Mouse (Mus musculus) gastrocnemius, postnatal 10 days (tissue): Measurements from ENCODE around the gene Iqgap1. TPM values are rescaled to one million over a fixed set of nuclear protein-coding genes. Genes with fewer than 3 reads are reported as not detected.
A peak's percentile ranks its signal among the peaks of the same experiment; 100 is the strongest.

Source experiments
- DNase-seq: peaks from one replicate; pipeline ENCODE4 v3.0.0; 2021; ENCODE audit warnings: mixed read lengths
- total RNA-seq, 2 experiments: library from RNA; stranded (reverse); gene quantifications; 2 replicates each; pipeline ENCODE4 v1.2.3; 2021

The Iqgap1 gene
- total RNA-seq, 2 experiments from 2014 or later = 38.7 to 60.1 TPM

DNA sequence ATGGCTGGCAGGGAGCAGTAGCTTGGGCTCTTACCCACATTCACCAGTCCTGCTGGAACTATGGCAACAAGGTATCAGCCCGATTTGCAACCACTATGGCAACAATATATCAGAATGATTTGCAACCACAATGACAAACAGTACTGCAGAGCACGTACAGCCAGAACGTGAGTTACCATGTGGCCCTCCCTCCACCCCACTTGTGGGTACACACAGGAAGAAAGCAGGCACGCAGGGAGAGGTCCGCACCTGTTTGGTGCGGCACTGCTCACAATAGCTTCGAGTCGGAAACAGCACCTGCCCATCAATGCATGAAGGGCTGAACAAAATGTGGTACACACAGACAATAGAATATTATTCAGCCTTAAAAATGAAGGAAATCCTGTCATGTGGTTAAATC is 107.3 kb downstream of the Iqgap1 start:
- no peak for DNase-seq

DNA sequence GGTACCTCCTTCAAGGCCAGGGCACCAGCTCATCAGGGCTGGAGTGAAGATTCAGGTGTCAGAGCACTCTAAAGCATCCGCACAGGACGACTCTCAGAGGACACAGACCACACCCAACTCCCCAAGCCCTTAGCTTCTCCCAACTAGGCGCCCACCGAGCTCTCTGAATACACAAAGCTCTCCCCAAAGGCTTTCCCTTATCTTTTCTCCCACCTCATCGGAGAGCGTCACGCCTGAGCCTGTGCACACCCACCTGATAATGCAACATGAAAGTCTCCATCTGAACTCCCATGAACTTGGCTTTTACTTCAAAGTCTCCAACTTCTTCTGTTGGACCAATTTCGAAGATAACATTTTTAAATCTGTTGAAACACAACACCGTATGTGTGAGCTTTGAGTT is 109.0 kb downstream of the Iqgap1 start:
- DNase-seq = no peak

DNA sequence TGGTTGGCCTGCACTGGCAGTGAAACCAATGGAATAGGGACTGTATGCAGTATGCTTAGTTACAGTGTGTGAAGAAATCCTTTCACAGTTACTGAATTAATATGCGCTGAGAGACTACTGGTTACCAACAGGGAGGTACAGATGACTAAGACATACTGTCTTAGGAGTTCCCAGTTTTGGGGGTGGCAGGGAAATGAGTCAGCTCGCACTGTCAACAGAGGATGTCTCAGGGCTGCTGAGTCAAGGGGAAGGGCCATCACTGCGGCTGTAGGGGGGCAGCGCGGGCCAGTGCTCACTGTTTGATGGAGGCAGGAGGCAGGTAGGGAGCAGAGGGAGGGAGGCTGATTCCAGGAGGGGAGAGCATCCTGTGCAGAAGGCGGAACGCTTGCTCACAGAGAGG is 110.5 kb downstream of the Iqgap1 start:
- DNase-seq = no peak

DNA sequence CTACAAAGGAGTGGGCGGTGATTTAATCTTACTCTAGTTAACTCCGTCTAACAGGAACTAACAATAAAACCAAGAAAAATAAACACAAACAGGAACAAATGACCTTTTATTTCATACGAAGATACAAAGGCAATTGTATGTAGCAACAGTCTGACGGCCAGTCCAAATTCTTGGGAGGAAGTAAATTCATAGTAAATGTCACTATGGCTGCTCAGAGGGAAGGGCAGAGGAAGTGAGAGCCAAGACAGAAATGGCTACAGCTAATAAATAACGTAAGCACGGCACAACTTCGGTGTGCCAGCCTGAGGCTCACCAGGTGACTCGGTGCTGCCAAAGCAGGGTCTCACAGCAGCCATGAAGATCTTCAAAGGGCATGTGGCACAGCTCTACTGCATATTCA is 114.3 kb downstream of the Iqgap1 start:
- no peak for DNase-seq

DNA sequence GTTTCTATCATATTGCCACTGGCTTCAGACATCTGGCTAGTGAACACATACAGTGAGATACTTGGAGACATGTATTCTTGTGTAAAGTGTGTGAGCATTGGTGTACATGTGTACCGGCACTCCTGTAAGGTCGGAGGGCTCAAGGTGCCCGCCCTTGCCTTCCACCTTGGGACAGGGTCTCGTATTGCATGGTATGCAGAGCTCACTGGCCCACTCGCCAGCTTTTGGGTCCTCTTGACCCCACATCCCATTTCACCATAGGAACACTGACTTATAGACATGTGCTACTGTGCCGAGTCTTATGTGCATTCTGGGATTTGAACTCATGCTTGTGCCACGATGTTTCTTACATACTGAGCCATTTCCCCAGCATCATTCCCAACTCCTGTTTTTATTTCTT is 115.4 kb downstream of the Iqgap1 start:
- DNase-seq = no peak

DNA sequence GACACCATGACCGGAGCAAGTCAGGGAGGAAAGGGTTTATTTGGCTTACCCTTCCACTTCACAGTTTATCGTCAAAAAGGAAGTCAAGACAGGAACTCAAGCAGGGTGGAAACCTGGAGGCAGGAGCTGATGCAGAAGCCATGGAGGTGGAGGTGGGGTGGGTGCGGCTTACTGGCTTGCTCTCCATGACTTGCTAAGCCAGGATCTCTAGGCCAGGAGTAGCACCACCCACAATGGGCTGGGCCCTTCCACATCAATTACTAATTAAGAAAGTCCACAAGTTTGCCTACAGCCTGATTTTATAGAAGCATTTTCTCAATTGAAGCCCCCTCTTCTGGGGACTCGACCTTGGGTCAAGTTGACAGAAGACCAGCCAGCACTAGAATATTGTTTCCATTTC is 121.7 kb downstream of the Iqgap1 start:
- no peak for DNase-seq

DNA sequence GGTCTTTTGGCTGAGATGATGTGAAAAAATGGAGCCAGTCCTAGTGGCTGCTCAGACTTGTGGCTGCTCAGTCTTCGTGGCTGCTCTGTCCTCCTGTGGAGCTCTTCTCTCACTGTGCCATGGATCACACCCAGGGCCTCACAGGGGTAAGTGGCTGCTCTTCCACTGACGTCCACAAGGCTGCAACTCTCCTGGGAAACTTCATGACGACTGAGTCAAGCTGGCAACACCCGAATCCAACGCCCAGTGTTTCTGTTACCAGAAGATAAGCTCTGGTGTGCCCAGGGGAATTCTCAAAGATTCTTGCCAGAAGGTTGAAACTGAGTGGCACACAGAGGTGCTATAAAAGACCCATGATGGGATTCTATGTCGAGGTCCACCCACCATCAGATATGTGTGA is 123.3 kb downstream of the Iqgap1 start:
- no peak for DNase-seq

DNA sequence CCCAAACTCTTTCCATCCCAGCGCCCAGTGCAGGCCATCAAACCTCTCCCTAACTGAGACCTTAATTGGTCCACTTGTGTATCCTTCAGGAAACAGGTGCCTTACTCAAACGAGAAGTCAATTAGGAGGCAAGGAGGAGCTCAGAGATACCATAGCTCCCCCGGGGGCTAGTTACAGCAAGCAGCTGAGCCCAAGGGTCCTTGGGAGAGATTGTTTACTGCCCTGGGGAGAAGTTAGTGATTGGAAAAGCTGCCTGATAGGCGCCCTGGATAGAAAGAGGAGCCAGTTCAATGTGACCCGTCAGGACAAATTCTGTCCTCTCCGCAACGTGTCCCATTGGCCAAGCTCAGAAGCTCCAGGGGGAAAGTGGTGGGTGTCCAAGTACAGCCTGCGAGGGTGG is 126.1 kb downstream of the Iqgap1 start:
- DNase-seq = no peak

DNA sequence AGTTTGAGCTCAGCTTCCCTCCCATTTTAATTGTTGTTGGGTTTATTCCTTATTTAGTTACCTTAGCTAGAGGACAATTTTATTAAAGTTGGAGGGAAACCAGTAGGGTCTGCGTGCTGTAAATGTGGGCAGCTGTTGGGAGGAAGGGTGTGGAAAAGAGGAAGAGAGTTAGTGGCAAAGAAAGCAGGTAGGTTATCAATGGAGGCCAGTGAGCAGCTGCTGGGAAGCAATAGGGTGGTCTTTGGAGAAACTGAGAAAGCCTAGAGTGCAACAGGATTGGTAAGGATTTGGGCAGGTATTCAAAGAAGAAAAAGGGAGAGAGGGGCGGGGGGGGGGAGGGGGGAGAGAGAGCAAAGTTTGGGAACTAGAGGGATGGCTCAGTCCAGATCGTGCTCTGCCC is 126.8 kb downstream of the Iqgap1 start:
- DNase-seq = no peak

DNA sequence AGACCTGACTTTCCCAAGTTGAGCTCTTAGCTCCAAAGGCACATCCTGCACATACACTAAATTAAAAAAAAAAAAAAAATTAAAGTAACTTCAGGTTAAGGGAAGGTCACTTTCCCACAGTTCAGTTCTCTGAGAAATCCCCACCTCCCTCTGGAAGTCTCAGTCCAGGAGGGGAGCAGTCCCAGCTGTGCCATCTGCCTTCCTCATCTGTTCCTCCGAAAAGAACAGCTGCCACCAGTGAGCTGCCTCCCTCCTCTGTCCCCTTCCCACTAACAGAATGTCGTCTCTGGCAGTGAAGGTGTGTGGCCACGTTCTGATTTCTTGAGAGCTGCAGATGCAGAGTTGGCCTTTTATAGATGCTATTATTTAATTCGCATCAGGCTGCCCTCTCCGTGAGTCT is 127.9 kb downstream of the Iqgap1 start:
- no peak for DNase-seq

DNA sequence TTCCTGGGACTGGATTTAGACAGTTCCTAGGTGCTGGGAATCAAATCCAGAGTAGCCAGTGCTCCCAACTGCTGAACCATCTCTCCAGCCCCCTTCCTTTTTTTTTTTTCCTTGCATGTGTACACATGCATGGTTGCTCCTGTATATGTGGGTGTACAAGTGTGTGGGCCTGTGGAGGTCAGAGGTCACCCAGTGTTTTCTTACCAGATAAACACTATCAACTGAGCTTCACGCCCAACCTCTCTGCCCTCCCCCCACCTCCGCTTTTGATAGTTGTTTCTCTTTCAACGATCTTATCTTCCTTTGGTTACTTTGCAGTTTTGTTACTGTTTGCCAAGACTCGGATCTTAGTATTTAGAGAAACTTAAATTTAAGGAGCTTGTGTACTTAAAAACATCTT is 128.9 kb downstream of the Iqgap1 start:
- DNase-seq = no peak

DNA sequence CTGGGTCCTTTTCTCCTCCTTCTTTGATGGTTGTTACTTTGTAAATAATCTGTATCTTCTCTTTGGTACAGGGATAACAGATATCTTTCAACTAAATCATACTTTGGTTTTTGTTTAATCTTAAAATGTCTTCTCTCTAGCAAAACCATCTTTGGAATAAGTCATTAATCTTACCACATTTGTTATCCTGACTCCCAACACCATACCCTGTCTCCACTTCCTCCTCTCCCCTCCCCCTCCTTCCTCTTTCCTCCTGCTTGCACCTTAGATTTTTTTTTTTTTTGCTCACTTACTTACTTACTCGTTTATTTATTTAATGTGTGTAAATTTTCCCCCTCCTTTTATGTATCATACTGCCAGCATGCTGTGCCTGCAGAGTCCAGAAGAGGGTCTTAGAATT is 129.4 kb downstream of the Iqgap1 start:
- no peak for DNase-seq

DNA sequence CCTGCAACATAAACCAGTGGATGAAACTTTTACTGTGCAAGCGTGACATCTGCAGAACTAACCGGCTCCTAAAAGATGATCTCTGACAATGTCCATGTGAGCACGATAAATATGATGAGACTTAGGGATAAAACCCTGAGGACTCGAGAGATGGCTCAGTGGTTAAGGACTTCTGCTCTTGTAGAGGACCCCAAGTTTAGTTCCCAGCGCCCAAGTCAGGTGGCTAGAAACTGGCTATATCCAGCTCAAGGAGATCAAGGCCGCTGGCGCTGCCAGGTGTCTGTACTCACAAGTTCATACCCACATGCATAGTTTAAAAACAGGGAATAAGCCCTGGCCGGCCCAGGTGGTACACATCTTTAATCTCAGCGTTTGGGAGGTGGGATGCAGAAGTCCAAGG is 133.3 kb downstream of the Iqgap1 start:
- DNase-seq = no peak

DNA sequence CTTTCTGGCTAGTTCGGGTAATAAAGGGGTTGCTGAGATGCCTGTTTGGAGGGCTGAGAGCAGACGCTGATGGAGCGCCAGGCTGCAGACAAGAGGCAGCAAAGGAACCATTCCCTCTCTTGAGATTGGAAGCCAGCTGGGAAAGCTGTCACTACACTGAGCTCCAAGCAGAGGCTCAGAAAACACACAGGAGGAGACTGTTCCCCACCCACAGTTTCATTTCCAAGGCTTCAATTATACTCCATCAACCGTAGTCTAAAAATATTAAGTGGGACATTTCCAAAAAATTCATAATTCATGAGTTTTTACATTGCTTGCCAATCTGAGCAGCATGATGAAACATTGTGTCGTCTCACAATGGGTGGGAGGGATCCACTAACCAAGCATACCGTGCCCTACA is 134.6 kb downstream of the Iqgap1 start:
- DNase-seq = no peak

DNA sequence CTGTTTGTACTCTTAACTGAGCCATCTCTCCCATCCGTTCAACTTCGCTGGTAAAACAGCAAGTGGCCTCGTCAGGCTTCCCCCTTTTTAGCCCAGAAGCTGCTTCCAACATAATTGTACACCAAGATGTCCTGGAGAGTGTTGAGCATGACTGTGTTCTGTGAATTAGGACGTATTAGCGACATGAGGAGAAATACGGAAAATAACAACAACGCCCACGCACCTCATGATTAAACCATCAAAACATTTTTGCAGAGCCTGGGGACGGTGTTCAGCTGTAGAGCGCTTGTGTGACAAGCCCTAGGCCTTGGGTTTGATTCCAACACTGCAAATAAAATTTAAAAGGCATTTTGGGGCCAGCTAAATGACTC is 136.6 kb downstream of the Iqgap1 start:
- no peak for DNase-seq

DNA sequence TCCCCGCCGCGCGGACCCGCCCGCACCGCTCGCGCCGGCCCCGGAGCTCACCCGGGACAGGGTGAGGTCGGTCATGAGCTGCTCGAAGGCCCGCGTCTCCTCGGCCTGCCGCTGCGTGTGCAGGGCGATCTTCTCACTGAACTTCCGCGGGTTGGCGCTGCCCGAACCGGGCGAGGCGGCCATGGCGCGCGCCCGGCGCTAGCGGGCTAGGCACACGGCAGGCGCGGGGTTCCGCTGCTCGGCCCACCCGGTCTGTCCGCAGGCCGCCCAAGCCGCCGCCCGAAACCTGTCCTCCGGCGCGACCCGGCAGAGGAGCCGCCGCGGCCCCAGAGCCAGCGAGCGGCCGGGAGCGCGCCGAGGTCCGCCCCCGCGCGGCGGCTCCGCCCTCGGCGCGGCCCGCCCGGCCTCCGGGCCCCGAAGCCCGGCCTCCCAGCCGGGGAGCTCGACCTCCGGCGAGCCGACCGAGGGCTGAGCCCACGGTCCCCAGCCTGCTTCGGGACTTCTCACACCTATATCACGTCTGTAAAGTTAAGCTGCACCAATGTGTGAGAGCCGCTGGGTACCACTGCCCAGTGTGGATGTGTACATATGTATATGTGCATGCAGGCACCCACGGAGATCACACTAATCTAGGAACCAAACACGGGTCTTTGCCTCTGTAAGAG is 137.1 kb downstream of the Iqgap1 start, which contains the start of gene Crtc3:
Crtc3 (minus strand) TSS at position 322 of the 665 bp plus-strand sequence.
- DNase-seq = peak; percentile 77

DNA sequence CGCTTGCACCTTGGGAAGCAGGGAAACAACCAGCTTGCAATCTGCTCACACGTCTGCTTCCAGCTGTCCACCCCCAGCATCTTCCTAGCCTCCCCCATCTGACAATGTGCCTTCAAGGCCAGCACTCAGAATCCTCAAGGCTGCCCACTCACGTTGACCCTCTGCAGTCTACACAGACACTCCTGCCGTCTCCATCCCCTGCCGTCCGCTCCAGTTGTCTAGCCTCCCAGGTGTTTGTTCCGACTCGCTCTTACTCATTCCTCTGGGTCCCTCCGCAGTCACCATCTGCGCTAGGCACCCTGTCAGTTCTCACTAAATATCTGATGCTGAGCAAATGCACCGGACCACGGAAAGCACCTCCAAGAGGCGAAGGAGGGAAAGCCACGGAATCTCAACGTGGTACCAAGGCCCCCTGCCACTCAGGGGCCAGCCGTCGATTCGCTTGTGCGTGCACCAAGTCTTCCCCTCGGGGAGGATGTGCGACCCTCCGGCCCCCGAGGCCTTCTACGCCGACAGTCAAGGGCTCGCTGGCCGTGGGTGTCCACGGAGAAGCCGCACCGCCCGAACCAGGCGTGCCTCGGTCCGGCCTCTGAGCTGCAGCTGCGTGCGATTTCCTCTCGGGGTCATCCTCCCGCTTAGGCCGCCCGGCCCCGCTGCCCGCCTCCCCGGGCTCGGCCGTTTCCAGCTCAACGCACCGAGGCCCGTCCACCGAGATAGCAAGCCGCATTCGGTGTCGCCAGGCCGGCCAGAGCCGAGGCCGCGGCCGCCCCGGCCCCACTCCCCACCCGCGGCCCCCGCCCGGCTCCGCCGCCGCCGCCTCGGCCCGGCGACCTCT is 137.8 kb downstream of the Iqgap1 start:
- peak; percentile 74 for DNase-seq

DNA sequence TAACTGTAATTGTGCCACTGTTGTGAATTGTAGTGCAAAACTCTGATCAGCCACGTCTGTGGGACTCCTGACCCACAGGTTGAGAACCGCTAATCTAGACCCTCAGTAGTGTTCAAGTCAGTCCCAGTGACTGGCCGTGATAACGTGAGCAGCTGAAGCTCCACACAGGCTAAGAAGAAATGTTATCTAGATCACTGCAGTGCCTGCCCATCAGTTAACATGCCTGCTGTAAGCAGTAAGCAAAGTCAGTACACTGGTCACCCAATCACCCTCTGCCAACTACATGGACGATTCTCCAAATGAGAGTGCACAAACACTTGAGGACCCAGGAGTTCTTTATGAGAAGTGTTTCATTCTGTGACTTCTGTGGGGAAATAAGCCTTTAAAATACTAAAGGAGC is 140.1 kb downstream of the Iqgap1 start:
- DNase-seq = no peak

DNA sequence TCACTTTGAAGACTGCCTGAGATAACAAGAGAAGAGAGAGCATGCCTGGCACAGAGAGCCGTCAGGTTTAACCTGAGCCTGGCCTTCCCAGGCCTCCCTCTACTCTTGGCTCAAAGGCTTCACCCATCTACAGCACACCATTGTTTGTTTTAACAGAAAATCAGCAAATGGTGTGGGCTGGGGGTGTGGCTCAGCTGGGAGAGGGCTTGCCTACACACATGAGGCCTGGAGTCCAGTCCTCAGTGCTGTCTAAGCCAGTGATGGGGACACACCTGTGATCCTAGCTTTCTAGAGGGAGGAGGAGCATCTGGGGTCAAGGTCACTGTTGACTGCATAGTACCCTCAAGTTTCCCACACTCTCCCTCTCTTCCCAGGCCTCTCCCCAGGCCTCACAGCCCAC is 143.1 kb downstream of the Iqgap1 start:
- no peak for DNase-seq

DNA sequence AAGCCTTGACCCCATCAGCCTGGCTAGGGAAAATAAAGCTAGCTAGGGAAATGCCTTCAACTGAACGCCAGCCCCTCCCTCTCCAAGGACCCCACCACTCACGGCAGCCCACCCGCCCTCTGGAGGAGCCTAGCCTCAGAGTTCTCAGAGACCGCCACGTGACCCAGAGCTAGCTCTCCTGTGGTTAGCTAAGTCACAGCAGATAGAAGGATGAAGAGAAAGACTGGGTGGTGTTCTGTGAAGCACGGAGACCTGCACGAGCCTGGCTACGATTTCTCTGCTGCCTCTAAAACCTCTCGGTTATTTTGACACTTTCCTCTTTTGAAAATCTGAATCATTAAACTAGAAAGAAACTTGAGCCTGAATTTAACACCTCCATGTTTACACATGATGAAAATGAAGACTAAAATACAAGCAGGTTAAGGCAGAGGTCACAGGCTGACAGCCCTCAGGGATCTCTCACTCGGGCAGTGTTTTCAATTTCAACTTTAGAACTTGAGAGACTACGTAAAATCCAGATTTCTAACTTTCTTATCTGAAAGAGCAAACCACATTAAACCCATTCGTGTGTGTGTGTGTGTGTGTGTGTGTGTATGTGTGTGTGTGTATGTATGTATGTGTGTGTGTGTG is 145.4 kb downstream of the Iqgap1 start:
- DNase-seq = no peak

DNA sequence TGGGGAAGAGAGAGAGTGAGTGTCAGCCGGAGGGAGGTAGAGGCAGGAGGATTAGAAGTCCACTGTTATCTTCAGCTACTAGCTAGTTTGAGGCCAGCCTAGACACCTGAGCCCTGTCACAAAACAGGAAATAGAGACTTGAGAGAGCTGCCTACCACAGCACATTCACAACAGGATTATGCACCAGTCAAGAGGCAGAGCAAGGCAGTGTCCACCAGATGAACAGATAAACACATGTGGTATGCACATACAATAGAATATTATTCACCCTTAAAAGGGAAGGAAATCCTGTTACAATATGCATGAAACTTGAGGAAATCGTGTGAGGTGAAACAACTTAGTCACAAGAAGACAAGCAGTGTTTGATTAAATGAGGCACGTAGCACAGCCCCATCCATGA is 153.5 kb downstream of the Iqgap1 start:
- DNase-seq = no peak

DNA sequence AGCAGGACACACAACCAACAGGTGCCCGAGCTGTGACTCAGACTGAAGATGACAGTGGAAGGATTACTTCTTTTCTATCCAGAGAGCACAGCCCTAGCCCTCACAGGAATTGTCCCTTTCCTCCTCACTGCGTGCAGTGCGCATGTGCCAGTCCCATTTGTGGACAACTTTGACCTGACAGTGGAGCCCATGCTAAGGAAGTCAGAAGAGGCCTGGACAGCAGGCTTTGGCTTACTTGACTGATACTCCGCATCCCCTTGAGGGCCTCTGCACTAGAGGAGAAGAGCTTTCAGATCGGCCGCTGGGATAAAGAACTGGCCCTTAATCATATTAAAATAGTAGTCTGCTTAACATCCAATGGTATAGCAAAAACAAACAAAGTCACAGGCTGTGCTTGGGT is 154.9 kb downstream of the Iqgap1 start:
- DNase-seq = no peak

DNA sequence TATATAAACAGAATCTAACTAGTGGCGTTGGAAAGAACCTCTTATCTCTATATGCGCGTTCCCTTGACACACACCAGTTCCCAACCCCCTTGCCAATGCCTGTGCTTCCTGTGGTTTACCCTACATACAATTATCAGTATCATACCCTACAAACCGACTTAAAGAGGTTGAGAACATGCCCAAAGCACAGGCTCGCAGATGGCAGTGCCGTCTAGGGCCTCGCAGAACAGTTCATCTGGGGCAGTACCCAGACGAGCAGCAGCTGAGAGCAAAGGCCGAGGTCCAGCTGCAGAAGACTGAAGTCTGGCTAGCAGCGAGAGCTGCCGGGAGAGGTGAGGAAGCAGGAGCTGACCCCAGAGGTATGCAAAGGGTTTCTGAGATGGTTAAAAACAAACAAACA is 158.6 kb downstream of the Iqgap1 start:
- no peak for DNase-seq
